Mouse (Mus musculus): ENCODE data around the gene Zmat3.

Zmat3 gene

DNA sequence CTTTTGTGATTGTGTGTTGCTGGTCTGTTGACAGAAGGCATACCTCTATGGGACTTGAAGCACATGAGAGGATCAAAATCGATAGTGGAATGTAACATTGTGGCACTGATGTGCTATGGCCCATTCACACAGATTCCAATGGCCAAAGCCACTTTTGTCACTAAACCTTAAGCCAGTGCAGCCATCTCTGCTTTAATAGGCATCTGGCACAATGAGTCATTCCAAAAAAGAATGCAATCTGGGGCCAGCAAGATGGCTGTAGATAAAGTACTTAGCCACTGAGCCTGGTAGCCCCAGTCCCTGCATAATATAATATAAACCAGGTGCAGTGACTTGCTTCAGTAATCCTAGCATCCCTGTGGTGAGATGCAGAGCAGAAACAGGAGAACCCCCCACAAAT is 1.7 kb upstream of the Zmat3 start:
- no peak for DNase-seq

- peak in 1 of 2 experiments; percentile 59 for DNase-seq
These were observed 476 bp upstream of the Zmat3 start for GRCm38 (mm10) chr3:32366246-32366734.

GRCm38 (mm10) chr3:32364841-32365545 is 821 bp downstream of the Zmat3 start:
- DNase-seq, result peak in 1 of 2 experiments; percentile 51

- no peak for DNase-seq
These were observed 1.6 kb downstream of the Zmat3 start for GRCm38 (mm10) chr3:32364195-32364594.

GRCm38 (mm10) chr3:32361221-32361620 is 4.6 kb downstream of the Zmat3 start:
- DNase-seq, result no peak

DNA sequence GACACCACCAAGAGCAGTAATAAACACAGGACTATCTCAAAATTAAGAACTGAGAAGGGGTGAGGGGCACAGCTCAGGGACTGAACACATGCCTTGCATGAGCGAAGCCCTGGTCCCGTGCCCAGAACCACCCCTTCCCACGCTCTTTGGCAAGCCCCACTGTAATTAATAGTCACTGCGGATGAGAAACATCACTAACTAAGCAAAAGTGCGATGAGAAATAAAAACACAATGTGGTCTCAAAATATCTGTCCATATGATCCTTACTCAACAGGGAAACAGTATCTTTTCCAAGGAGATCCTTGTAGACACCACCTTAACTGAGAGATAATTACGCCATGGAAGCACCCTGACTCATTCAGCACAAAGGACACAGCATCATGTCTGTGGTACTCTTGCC is 17.9 kb downstream of the Zmat3 start:
- no peak for DNase-seq

- no peak for DNase-seq
These were observed 20.6 kb downstream of the Zmat3 start for GRCm38 (mm10) chr3:32345249-32345648.

GRCm38 (mm10) chr3:32344825-32345224 is 21.0 kb downstream of the Zmat3 start:
- DNase-seq, result no peak

GRCm38 (mm10) chr3:32343371-32343770 is 22.4 kb downstream of the Zmat3 start:
- peak; percentile 49 to 59 for DNase-seq

GRCm38 (mm10) chr3:32341434-32341833 is 24.4 kb downstream of the Zmat3 start:
- DNase-seq, result no peak

- no peak for DNase-seq
These were observed 27.6 kb downstream of the Zmat3 start for GRCm38 (mm10) chr3:32338231-32338630.

GRCm38 (mm10) chr3:32337770-32338169 is 28.0 kb downstream of the Zmat3 start:
- DNase-seq, result no peak

- peak in 1 of 2 experiments; percentile 40 for DNase-seq
These were observed 30.9 kb downstream of the Zmat3 start for GRCm38 (mm10) chr3:32334901-32335300.

DNA sequence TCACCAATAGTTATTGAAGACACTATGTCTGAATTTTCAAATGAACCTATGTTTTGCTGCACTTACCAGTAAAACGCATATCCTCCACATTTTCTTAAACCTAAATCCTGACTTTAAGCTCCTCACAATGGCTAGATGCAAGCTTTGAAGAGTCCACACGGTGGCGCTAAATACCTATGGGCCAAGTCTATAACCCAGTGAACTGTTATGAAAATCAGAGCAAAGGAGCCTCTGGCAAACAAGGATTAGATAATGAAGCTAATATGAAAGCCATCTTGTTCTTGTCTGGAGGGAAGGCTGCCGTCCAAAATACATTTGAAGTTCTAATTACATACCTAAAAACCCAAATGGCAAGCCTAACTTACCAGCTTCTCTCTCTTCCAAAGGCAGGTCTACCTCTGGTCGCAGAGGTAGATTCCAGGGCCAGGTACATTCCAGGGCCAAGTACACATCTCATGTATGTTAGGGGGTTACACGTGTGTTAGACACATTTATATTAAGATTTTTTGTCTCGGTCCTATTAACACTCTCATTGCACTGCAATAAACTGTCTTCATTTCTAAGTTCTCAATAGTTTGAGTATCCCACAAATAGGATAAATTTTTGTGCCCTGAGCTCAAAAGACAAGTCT is 32.2 kb downstream of the Zmat3 start:
- peak; percentile 79 to 88 for DNase-seq

DNA sequence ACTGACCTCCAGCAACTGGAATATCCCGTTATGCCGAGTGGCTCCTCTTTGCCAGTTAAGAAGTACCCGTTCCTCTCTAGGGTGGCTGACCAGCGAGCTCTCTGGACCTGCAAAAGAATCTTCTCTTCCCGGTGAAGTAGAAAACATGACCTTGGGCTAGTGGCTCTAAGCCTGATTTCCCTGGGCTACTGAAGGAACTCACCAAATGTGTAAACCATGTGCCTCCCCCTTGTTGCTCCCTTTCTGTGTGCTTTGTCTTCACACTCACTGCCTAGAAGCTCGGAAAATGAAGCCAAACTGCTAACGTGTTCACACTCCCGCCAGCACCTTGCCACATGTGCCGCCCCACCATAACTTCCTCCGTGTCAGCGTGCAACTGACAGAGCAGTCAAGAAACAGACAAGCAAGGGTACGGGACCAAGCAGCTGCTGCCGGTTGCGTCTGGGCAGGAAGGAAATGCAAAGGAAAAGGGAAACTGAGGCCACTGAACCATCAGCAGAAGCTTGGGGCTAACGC is 47.9 kb downstream of the Zmat3 start:
- no peak for DNase-seq

- peak; percentile 50 to 71 for DNase-seq
These were observed 48.5 kb downstream of the Zmat3 start for GRCm38 (mm10) chr3:32317165-32317900.

DNA sequence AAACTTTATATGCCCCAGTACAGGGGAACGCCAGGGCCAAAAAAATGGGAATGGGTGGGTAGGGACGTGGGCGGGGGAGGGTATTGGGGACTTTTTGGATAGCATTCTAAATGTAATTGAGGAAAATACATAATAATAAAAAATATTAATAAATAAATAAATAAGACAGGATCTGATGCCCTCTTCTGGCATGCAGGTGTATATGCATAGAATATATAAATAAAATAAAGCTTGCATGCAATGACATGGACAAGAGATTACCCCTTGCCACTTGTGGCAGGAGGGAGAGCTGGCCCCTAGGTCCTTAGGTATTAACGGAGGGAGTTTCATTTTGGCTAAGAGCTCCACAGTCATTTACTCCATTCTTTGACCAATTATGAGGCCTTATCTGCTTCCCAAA is 51.1 kb downstream of the Zmat3 start:
- DNase-seq, result no peak

DNA sequence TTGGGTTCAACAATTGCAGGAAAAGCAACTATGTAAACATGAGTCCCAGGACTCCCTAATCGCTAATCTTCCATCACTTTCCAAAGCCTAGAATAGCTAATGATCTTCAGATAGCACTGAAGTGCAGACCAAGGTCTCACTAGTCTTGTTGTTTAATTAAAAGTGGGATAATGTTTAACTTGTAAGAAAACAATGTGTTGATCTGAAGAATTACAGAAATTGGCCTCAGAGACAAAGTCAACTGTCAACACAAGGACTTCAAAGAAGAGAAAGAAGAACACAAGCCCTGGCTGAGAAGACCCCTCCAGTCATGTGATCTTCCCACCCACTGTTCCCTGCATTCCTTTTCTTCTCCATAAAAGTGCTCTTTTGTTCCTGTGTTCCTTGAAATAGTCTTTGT is 61.6 kb downstream of the Zmat3 start:
- no peak for DNase-seq

- DNase-seq, result no peak
These were observed 73.8 kb downstream of the Zmat3 start for GRCm38 (mm10) chr3:32292001-32292400.
